Mouse (Mus musculus): Measurements from ENCODE around the gene Mcl1.
"Not testable (repeated sequence)": the region's sequence is repeated elsewhere in the genome, so short reads cannot be mapped to it uniquely, and the experiment has no call there.

Mcl1 gene

DNA sequence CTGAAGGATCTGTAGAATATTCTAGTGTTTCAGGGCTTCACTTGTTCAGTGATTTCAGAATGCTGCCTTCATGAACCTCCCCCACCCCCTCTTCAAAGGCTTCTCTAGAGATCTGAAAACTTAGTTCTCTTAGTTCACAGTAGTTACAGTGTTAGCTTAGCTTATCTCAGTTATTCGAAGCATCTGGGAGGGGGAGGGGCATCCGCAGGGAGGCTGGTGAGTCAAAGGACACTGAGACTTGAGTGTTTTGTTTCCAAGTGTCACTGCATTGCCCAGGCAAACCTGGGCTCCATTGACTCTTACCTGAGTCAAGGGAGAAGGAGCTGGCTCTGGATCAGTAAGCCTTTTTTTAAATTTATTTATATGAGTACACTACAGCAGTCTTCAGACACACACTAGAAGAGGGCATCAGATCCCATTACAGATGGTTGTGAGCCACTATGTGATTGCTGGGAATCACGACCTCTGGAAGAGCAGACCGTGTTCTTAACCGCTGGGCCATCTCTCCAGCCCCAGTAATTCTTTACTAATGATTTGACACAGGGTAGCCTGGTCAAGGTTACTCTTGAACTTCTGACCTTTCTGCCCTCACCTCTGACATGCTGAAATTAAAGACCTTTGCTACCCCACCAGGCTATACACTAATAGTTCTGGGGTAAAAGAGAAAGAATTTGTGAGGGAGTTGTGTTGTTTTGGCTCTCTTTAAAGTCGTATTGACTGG lies 7.7 kb downstream of the Mcl1 start:
- no peak for DNase-seq (ENCODE audit: low spot score in 2 of 2)

DNA sequence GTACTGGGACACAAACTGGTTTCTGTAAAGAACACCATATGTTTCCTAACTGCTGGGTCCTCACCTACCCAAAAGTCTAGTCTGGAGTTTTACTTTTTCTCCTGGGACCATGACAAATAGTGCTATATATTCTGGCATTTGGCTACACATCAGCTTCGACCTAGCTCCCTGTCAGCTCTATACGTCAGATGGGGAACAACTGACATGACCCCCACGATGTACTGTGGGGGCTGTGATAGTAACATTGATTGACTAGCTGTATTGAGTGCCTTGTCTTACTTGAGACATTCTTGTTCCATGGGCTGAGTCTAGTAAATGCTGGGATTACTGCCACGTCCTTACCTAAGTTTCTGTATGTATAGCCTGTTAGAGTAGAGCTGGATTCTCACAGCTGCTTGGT lies 8.9 kb downstream of the Mcl1 start:
- no peak for DNase-seq (ENCODE audit: low spot score in 2 of 2)

DNA sequence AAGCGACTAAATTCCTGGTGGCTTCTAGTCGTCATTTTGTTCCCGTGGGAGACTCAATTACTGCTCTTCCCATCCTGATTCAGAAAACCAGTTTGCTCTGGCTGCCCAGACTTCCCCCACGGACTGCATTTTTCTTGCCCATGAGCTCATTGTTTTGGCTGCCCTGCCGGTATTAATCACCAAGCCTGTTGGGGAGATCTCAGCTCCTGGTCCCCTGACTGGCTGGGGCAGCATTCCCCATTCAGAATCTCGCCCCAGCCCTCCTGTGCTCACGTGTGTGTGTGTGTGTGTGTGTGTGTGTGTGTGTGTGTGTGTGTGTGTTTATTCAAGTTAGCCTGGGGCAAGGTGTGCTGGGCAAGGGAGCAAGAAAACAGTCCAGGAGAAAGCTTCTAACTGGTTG lies 9.4 kb downstream of the Mcl1 start:
- DNase-seq (ENCODE audit: low spot score in 2 of 2), result no peak

DNA sequence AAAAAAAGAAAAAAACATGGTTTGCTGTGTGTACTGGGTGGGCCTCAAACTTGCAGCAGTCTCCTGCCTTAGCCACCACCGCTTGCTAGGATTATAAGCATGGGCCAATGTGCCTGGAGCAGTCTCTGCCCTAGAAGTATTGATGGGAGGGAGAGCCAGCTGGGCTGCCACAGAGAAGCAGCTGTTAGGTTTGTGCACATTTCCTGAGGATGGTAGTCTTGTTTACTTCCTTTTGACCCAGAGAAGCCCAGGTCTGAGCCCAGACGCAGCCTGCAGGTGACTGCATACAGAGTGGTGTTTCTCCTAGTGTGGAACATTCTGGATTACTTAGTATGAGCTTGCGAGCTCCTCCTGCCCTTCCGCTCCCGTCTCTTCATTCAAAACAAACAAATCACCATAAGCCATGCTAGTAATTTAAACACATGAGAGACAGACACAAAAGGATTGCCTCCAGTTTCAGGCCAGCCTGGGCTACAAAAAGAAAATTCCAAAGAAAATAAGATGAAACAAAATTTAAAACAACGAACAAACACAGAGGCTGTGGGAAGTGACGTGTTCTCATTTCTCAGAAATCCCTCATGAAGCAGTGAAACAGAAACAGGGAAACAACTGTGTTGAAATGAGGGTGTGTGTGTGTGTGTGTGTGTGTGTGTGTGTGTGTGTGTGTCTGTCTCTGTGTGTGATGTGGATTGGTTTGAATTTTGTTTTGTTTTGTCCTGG lies 10.2 kb downstream of the Mcl1 start:
- no peak for DNase-seq (ENCODE audit: low spot score in 2 of 2)

DNA sequence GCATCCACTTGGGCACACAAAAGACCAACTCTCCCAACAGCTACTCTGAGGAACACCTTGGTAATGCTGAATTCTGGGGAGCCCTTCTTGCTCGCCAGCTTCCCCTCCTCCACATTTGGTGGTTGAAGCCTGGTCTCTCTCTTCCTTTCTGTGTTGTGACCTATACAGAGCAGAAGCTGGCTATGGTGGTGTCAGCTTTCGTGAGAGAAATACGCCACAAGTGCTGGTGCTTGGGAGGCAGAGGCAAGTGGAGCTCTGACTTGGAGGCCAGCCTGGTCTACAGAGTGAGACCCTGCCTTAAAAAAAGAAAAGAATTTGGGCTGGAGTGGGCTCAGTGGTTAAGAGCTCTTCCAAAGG lies 10.7 kb downstream of the Mcl1 start:
- no peak for DNase-seq (ENCODE audit: low spot score in 2 of 2)

DNA sequence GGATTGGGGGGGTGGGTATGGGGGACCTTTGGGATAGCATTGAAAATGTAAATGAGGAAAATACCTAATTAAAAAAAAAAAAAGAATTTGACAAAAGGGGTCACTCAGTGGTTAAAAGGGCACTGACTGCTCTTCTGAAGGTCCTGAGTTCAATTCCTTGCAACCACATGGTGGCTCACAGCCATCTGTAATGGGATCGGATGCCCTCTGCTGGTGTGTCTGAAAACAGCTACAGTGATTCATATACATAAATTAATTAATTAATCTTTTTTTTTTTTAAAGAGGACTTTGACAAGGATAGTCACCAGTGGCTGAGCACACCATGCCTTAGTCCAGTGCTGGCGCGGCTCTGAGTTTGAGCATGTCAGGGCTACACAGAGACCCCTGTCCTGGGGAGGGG lies 11.8 kb downstream of the Mcl1 start:
- DNase-seq (ENCODE audit: low spot score in 2 of 2), result not testable (repeated sequence)

DNA sequence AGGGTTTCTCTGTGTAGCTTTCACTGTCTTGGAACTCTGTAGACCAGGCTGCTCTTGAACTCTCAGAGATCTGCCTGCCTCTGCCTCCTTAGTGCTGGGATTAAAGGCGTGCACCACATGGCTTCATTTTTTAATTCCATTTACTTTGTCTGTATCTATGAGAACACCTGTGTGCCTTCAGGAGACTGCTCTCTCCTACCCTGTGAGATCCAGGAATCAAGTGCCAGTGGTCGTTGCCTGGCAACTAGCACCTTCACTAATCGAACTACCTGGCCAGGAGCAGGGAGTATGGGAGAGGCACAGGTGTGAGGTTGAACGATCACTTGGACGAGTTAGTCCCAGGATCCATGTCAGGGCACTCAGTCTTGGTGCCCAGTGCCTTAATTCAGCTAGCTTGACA lies 12.6 kb downstream of the Mcl1 start:
- no peak for DNase-seq (ENCODE audit: low spot score in 2 of 2)

DNA sequence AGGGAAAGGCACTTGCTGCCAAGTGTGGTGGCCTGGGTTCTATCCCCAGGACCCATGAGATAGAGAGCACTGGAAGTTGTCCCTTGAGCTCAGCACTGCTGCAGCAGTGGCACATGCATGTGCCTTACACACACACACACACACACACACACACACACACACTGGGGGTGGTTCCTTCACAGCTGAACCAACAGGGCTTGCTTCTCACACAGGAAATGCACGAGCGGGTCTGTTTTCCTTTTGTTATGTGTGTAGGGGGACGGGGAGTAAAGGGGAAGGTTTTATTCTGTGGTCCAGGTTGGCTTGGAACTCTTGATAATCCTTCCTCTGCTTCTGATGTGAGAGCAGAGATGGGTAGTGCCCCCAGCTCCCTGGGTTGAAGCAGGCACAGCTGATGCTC lies 13.9 kb downstream of the Mcl1 start:
- DNase-seq (ENCODE audit: low spot score in 2 of 2), result no peak

DNA sequence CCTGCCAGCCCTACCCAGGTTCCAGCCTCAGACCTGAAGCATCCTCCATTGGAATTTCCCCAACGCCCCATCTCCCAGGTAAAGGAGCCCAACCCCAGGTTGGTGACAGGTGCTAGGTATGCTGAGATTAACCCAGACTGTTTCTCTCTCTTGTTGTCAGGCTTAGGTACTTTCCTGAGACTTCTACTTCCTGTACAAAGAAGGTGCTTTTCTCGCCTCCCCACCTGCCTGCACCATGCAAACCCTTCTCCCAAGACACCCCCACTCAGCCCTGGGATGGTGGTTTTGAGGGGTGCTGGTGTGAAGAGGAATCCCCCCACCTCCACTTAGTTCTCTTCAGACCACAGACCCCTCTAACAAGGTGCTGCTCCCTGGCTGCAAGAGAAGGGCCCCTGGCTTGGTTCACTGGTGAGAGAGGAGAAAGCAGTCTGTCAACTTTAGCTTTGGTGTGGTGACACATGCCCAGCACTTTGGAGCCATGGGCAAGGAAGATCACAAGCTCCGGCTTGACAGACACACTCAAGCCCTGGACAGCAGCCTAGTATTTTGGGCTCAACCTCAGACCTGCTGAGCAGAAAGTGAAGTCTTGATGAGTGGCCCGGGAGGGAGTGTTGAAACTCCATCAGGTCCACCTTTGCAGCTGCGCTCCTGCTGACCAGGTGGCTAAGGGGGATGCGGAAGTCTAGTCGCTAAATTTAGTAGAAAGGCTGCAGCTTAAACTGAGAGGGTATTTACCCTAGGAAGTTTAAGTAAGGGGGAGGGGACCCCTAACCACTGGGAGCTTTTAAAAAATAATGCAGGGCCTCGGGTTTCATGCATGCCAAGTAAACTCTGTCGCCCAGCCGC lies 14.5 kb downstream of the Mcl1 start:
- DNase-seq (ENCODE audit: low spot score in 2 of 2), result no peak

DNA sequence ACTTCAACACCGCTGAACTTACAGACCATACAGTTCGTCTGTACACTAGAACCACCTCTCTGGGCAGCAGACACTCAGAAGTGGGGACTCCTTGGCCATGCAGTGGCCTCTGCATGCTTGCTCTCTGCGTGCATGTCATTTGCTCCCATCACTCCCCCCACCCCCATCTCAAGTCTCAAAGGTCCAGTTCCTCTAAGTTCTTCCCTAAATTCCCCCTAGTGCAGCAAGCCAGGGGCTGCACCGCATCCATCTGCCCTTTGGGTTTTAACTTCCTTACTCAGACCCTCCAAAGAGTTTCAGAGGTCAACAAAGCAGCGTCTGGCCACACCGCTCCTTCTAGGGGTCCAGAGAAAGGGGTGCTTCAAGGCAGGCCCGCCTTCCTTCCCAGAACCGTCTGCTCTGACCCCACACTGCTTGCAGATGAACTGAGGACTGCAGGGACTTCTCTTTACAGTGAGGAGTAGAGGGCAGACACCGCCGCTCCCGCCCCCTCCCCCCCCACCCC lies 15.2 kb downstream of the Mcl1 start:
- DNase-seq (ENCODE audit: low spot score in 2 of 2), result no peak

DNA sequence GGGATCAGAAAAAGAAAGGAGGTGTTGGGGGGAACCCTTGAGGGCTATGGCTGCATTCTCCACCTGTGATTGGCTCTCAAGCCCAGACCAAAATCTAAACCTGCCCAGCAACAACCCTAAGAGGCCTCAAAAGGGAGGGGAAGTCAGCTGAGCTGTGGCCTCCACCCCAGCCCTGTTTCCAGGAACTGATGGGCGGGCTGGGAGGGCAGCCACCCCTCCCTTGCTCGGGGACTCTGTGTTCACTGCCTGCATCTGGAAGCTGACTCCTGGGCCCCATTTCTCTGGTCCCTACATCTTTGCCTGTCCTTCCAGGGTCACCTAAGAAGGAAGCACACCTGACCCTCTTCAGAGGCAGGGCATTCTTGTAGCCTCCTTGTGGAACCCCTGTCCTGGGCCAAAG lies 15.6 kb downstream of the Mcl1 start:
- no peak for DNase-seq (ENCODE audit: low spot score in 2 of 2)

DNA sequence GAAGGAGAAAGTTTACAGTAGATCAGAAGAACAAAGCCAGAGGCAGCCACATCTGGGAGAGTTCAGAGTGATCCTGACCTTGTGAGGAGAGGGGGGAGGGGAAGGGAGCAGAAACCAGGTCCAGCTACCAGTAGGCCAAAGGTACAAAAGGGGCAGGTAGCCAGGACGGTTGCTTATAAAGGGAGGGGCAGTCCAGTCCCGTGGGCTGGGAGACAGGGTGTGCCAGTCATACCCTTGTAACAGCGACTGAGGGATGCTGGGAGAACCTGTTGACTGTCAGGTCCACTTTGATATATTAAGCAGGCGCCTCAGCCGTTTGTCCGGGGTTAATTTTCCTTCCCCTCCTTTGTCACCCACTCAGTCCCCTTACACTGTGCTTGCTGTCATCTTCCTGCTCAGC lies 16.2 kb downstream of the Mcl1 start:
- no peak for DNase-seq (ENCODE audit: low spot score in 2 of 2)

DNA sequence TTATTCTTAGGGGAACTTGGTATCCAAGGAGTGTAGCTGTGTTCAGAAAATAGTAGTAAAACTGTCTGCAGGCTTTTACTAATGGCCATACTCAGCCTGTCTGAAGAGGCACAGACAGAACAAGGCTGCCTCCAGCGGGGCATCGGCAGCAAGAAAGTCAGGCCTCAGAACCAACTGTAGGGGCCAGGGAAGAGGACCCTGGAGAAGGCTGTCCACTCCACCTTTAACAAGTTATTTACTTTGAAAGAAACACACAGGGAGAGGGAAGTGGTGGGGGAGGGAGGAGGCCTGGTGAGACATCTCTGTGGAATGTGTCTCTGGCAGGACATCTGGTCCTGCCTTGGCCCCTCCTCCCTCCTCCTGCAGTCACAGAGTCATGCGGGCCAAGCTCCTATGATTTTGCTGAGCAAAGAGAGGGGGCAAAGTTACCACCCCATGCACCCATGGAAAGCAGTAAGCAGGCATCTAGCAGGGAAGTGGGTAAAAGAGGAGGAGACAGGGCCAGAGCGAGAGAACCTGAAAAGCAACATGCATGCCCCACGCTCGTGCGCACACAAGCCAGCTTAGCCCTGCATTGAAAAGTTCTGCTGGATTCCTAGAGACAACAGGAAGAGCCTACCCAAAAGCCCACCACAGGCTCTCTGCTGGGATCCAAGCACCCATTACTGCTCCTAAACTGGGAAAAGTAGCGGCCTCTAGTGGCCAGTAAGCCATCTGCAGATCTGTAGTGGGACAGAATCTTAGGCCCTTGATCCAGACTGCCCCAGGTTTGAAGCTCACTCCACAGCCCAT lies 16.9 kb downstream of the Mcl1 start:
- DNase-seq (ENCODE audit: low spot score in 2 of 2), result peak; percentile 67 to 74

DNA sequence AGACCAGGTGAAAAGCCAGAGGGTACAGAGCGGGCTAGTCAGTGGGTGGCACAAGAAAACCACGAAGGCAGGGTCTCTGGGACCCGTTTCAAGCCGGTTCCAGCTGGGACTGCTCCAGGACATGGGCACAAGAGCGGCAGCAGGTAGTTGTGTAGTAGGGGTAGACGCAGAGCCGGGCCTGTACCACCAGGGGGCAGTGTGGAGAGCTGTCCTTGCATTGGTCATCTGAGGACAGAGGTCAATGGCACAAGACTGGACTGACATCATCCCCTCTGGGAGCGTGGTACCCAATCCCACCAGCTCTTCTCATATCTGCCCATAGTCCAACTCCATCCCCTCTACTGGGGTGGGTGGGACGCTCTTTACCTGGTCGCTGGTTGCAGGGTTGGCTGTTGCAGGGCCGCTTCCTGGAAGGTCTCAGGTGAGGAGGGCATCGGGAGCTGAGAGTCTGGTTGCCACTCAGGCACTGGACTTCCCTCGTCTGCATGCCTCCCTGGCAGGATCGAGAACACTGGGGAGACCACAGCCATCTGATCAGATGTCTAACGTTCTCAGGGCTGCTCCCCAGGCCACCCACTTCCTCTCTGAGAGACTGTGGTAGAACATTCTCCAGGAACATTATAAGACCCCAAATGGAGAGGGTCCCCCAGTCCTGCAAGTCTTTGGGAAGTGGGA lies 18.3 kb downstream of the Mcl1 start:
- DNase-seq (ENCODE audit: low spot score in 2 of 2), result peak in 1 of 2 experiments; percentile 54

DNA sequence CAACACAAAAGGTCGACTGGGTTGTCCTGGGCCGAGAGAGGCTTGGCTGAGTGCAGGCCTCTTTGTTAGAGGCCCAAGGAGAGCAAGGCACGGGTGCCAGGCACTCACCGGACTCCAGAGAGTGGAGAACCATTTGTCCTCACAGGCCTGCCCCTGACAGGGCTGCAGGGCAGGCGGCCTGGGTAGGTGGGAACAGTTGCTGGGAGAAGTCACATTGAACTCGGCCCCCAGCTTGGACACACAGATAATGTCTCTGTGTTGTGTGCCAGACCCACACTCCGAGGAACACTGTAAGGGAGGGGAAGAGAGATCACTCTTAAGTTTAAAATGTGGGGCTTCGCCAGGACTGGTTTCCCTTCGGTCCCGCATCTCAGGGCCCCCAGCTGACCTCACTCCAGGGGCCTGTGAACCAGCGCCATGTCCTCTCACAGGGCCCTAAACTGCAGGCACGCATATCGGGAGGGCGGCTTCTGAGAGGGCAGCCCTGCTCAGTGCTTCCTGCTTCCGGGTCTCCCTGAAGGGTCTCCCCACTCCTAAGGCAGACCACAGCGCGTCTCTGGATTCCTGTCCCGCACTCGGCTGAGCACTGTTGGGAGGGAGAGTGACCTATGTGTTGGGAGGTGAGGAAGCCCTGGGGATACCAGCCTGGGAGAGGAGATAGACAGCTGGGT lies 19.0 kb downstream of the Mcl1 start:
- DNase-seq (ENCODE audit: low spot score in 2 of 2), result no peak

DNA sequence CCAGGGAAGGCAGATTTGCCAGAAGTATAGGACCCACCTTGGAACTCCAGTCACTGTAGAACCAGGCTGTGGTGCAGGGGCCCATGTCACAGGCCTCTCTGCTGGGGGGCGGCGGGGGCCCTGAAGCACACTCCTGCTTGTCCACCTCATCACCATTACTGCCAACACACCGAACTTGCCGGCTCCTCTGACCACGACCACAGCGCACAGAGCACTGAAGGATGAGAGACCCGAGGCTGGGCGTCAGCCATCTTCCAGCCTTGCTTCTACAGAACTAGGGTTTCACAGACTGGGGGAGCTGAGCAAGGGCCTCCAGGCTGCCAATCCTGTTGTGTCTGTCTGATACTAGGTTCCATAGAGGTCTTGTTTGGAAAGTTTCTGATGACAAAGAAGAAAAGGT lies 21.0 kb downstream of the Mcl1 start:
- DNase-seq (ENCODE audit: low spot score in 2 of 2), result no peak

DNA sequence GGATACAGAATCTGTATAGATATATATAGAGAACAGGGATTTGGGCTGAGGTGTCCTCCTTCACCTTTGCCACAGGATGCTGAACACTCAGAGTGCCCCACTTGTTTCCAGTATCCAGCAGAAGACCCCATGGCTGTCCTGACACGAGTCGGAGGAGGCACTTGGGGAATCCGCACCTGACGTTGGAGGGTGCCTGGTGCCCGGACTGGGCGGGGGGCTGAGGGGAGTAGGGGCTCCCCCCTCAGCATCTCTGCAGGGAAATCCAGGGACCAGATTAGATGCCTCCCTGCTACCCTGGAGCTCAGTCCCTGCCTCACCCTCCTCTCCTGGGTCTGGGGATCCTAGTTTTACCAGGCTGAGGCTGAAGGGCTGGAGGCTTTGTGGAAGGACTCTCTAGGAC lies 22.1 kb downstream of the Mcl1 start:
- no peak for DNase-seq (ENCODE audit: low spot score in 2 of 2)

DNA sequence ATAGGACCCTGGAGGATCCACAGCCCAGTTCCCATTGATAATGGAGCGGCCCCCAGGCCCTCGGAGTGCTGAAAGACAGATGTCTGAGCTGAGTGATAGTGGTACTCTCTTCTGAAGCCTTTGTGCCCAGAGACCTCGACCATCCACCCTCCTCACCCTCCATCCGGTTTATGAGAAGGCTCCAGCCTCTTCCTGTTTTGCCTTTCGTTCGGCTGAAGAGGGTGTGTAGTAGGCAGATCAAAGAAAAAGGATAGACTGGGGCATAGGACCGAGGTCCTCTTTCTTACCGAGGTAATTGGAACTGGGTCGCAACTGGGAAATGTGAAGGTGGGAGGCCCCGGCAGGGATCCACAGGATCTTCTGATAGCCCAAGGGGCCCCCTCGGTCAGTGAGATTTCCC lies 22.8 kb downstream of the Mcl1 start:
- DNase-seq (ENCODE audit: low spot score in 2 of 2), result no peak

DNA sequence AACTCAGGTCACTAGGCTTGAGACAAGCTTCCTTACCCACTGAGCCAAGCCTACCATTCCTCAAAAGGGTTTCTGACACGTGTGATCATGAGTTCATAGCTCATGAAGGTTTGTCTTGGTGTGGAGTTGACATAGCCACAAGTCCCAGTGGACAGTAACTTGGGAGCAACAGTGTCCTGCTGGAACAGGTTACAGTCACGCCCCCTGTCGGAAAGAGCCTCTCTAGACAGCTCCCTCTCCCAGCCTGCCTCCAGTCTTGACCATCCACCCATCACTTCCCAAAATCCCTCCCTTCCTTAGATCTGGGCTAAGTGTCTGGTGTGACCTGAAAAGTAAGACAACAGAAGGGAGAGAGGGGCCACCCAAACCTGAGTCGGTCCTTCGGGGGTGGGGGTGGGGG lies 24.3 kb downstream of the Mcl1 start:
- DNase-seq (ENCODE audit: low spot score in 2 of 2), result no peak

DNA sequence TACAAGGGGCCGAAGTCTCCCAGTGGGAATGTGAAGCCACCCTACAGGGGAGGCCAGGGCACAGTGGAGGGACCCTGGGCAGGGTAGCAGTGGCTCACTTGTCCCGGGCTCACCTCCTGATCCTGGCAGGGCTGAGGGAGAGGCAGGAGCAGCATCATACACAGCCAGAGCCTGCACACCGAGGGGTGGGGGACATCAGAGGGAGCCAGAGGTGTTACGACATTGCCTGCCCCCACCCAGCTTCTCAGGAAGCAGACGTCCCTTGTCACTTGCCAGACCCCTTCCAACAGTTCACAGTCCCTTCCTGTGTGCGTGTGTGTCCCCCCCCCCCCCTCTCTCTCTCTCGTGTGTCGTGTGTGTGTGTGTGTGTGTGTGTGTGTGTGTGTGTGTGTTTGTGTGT lies 26.3 kb downstream of the Mcl1 start:
- DNase-seq (ENCODE audit: low spot score in 2 of 2), result no peak

DNA sequence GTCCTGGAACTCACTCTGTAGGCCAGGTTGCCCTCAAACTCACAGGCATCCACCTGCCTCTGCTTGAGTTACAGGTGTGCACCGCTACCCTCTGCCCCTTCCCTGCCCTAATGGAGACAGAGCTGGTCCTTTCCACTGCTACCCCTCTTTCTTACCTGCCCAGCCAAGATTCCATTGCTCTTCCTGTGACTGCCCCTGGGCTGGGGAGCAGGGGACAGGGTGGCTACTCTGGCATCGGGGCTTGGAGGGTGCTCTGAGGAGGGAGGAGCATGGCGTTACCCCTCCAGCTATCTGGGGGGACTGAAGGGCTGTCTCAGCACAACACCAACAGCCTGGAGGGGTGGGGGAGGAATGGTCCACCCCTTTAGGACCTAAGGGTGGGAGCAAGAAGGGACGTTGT lies 26.7 kb downstream of the Mcl1 start:
- no peak for DNase-seq (ENCODE audit: low spot score in 2 of 2)

All from right cerebral cortex, postnatal 10 days (tissue).